Comparison of ENCODE assay signal across 9 mouse cellular contexts in the genomic region with DNA sequence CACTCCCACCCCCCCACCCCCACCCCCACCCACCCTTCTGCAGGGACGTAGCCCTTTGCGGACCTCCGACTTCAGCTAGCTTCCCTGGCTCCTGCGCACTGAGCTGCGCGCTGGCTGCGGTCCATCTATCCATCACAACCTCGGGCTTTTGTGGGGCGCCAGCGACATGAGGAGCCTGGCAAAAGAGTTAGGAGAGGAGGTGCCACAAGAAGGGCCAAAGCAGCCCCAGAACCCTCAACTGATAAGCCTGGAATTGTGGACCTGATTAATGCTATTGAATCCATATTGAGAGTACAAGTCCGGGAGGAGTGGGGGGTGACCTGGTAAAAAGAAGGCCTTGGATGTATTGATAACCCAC. TPM values are rescaled to one million over a fixed set of nuclear protein-coding genes. Genes with fewer than 3 reads are reported as not detected.
DNase-seq lines count a peak whose midpoint lies in the region; ATAC-seq and TF ChIP-seq lines count a peak whose summit lies in the region.
"Had no signal": no experiment of that assay in that cellular context is flagged by ENCODE, and none has a peak within 500 bp of the region (broad histone marks: within the 10 kb centered on the region; RNA-seq: fewer than 3 reads in every experiment).

No protein-coding gene starts in this region.

- H3K27me3 ChIP-seq in cerebellum, adult 2 months (ENCODE audit: control insufficient read depth, insufficient read depth, low read length) = no peaks in the 10 kb centered on the region
- peaks cover 65% of the 10 kb centered on the region for H3K27me3 ChIP-seq in megakaryocyte, embryonic 14.5 days (replicated peaks)
- peaks cover 43% of the 10 kb centered on the region for H3K27me3 ChIP-seq in limb, embryonic 13.5 days
- H3K27me3 ChIP-seq in stomach, embryonic 16.5 days (ENCODE audit: control insufficient read depth, insufficient read depth, low read length) = peaks cover 39% of the 10 kb centered on the region

- TF ChIP-seq CTCF in cerebellum, adult 2 months (IDR thresholded peaks at IDR 0.05; ENCODE audit: borderline replicate concordance, insufficient read depth, low read depth, low read length) = no peak

- peaks cover 8% of the 10 kb centered on the region for H3K36me3 ChIP-seq in megakaryocyte, embryonic 14.5 days (replicated peaks; ENCODE audit: low read length)
- peaks cover 4% of the 10 kb centered on the region for H3K36me3 ChIP-seq in limb, embryonic 13.5 days
- no peaks in the 10 kb centered on the region for H3K36me3 ChIP-seq in stomach, embryonic 16.5 days (ENCODE audit: control insufficient read depth, insufficient read depth, low read length)

- H3K4me3 ChIP-seq in cerebellum, adult 2 months (replicated peaks; ENCODE audit: insufficient read depth, low read depth, low read length) = peak overlapping the region; percentile 78
- peak overlapping the region; percentile 89 for H3K4me3 ChIP-seq in megakaryocyte, embryonic 14.5 days (replicated peaks)
- H3K4me3 ChIP-seq in limb, embryonic 13.5 days = peak overlapping the region; percentile 74
- H3K4me3 ChIP-seq in stomach, embryonic 16.5 days (replicated peaks; ENCODE audit: low read length) = peak overlapping the region; percentile 67

- ATAC-seq in megakaryocyte, adult 5-6 weeks (ENCODE audit: poor library complexity, severe bottlenecking) = no peak
- ATAC-seq in limb, embryonic 13.5 days (ENCODE audit: low FRiP score, low read depth) = 0 out of 2 replicates have a peak, but pooled peaks have one; percentile 3
- ATAC-seq in stomach, embryonic 16.5 days (ENCODE audit: insufficient read depth, low FRiP score) = no peak

- H3K9ac ChIP-seq in limb, embryonic 13.5 days = no peak overlapping the region
- H3K9ac ChIP-seq in stomach, embryonic 16.5 days (ENCODE audit: low read length) = no peak overlapping the region

- peaks cover 2% of the 10 kb centered on the region; the same call in 1 of the 2 replicates for H3K4me1 ChIP-seq in cerebellum, adult 2 months (ENCODE audit: control insufficient read depth, insufficient read depth, low read length)
- H3K4me1 ChIP-seq in megakaryocyte, embryonic 14.5 days = peaks cover 46% of the 10 kb centered on the region
- peaks cover 29% of the 10 kb centered on the region for H3K4me1 ChIP-seq in limb, embryonic 13.5 days
- peaks cover 16% of the 10 kb centered on the region for H3K4me1 ChIP-seq in stomach, embryonic 16.5 days (ENCODE audit: control insufficient read depth, insufficient read depth, low read length)

- TF ChIP-seq POLR2A in cerebellum, adult 2 months (IDR thresholded peaks at IDR 0.05; ENCODE audit: borderline replicate concordance, insufficient read depth, low read length) = no peak

- H3K4me2 ChIP-seq in limb, embryonic 13.5 days (replicated peaks) = peak overlapping the region; percentile 95
- peak overlapping the region; percentile 100 for H3K4me2 ChIP-seq in stomach, embryonic 16.5 days (ENCODE audit: low read depth, low read length)

- no peak for DNase-seq in cerebellum, adult 2 months
- DNase-seq in cerebellum, adult 11 months = no peak
- no peak for DNase-seq in kidney, adult 11 months
- DNase-seq in MN1 (ENCODE audit: low spot score) = no peak

- no peaks in the 10 kb centered on the region for H3K9me3 ChIP-seq in megakaryocyte, embryonic 14.5 days
- no peaks in the 10 kb centered on the region for H3K9me3 ChIP-seq in limb, embryonic 13.5 days
- no peaks in the 10 kb centered on the region for H3K9me3 ChIP-seq in stomach, embryonic 16.5 days (replicated peaks; ENCODE audit: control insufficient read depth, low read length)

- under 1% methylated on average over 11 of the region's 11 CpGs for WGBS in cerebellum, adult 2 months
- 3% methylated on average over 11 of the region's 11 CpGs for WGBS in limb, embryonic 13.5 days
- WGBS in stomach, embryonic 16.5 days = under 1% methylated on average over 11 of the region's 11 CpGs

- no peak overlapping the region for H3K27ac ChIP-seq in cerebellum, adult 2 months (ENCODE audit: insufficient read depth, low read length)
- no peak overlapping the region for H3K27ac ChIP-seq in limb, embryonic 13.5 days
- no peak overlapping the region for H3K27ac ChIP-seq in stomach, embryonic 16.5 days (ENCODE audit: low read length)
- H3K27ac ChIP-seq: heart, adult 2 months had no signal

RNA-seq across cellular contexts. Expression of gene Dbndd1, which starts 0.3 kb away (rescaled TPM):
- 39.5 and 39.7 TPM in 2 replicates for polyA plus RNA-seq in cerebellum, adult 2 months (2012; rRNA removed)
- polyA plus RNA-seq in megakaryocyte, embryonic 14.5 days (2012; ENCODE audit: insufficient read depth, low replicate concordance) = not detected in 2 replicates
- total RNA-seq in megakaryocyte, adult 5-6 weeks (2015) = not detected in 2 replicates
- total RNA-seq in megakaryocyte, adult 5-6 weeks (2017) = 0.07 TPM in 1 of 2 replicates, not detected in the other
- 12.8 and 13.4 TPM in 2 replicates for polyA plus RNA-seq in limb, embryonic 13.5 days (2015; fragmentation: Nextera tagmentation; extraction: Ambion mirVana)
- polyA plus RNA-seq in stomach, embryonic 16.5 days (2015; fragmentation: Nextera tagmentation; extraction: Ambion mirVana) = 3.2 TPM in 2 replicates
- total RNA-seq: heart, adult 2 months had no signal

RNA-seq across cellular contexts. Expression of gene Gas8, which starts 3.1 kb away (rescaled TPM):
- 40.7 and 42.9 TPM in 2 replicates for polyA plus RNA-seq in cerebellum, adult 2 months (2012; rRNA removed)
- 3.7 and 21.3 TPM in 2 replicates for polyA plus RNA-seq in megakaryocyte, embryonic 14.5 days (2012; ENCODE audit: insufficient read depth, low replicate concordance)
- 1.4 and 1.7 TPM in 2 replicates for total RNA-seq in megakaryocyte, adult 5-6 weeks (2015)
- 7.0 and 10.7 TPM in 2 replicates for total RNA-seq in megakaryocyte, adult 5-6 weeks (2017)
- polyA plus RNA-seq in limb, embryonic 13.5 days (2015; fragmentation: Nextera tagmentation; extraction: Ambion mirVana) = 35.7 and 37.7 TPM in 2 replicates
- polyA plus RNA-seq in stomach, embryonic 16.5 days (2015; fragmentation: Nextera tagmentation; extraction: Ambion mirVana) = 24.7 and 25.9 TPM in 2 replicates

RNA-seq across cellular contexts. Expression of gene Afg3l1, which starts 37.8 kb away (rescaled TPM):
- 28.2 and 32.5 TPM in 2 replicates for polyA plus RNA-seq in cerebellum, adult 2 months (2012; rRNA removed)
- 8.8 and 20.1 TPM in 2 replicates for polyA plus RNA-seq in megakaryocyte, embryonic 14.5 days (2012; ENCODE audit: insufficient read depth, low replicate concordance)
- total RNA-seq in megakaryocyte, adult 5-6 weeks (2015) = 10.4 and 11.7 TPM in 2 replicates
- 12.2 and 13.3 TPM in 2 replicates for total RNA-seq in megakaryocyte, adult 5-6 weeks (2017)
- 58.6 and 66.3 TPM in 2 replicates for polyA plus RNA-seq in limb, embryonic 13.5 days (2015; fragmentation: Nextera tagmentation; extraction: Ambion mirVana)
- 47.2 and 52.3 TPM in 2 replicates for polyA plus RNA-seq in stomach, embryonic 16.5 days (2015; fragmentation: Nextera tagmentation; extraction: Ambion mirVana)
